Mouse (Mus musculus) spleen, adult 2 months (tissue): ENCODE data around the gene Sik1. TPM values are rescaled to one million over a fixed set of nuclear protein-coding genes. Genes with fewer than 3 reads are reported as not detected.

Experiments used
- DNase-seq, 2 experiments: peaks; one replicate each; pipeline versions ENCODE4 v3.0.0 to v3.0.0-alpha.2; 2012 to 2021; ENCODE audit warnings: low spot score in 2 of 2, low read depth in 1 of 2
- H3K27ac ChIP-seq: fragments of 200-500 bp; 2 replicates; pipeline ENCODE4 v1.5.1; 2012; ENCODE audit warnings: low read length, inconsistent platforms; ENCODE audit not compliant: insufficient read depth
- H3K27me3 ChIP-seq: fragments of 200-500 bp; 2 replicates; pipeline ENCODE4 v1.6.1; 2012; ENCODE audit warnings: mild to moderate bottlenecking, moderate library complexity, low read length, inconsistent platforms; ENCODE audit not compliant: control insufficient read depth, insufficient read depth
- H3K36me3 ChIP-seq: fragments of 200-500 bp; 2 replicates; pipeline ENCODE4 v1.6.1; 2012; ENCODE audit warnings: mild to moderate bottlenecking, low read length, inconsistent platforms; ENCODE audit not compliant: control insufficient read depth, insufficient read depth
- H3K4me1 ChIP-seq: fragments of 200-500 bp; 2 replicates; pipeline ENCODE4 v1.6.1; 2011; ENCODE audit warnings: inconsistent platforms; ENCODE audit not compliant: control insufficient read depth, insufficient read depth, insufficient read length
- H3K4me3 ChIP-seq: fragments of 200-500 bp; 2 replicates; pipeline ENCODE4 v1.5.1; 2011; ENCODE audit warnings: mild to moderate bottlenecking, inconsistent platforms; ENCODE audit not compliant: insufficient read depth, insufficient read length; ENCODE audit errors: extremely low read depth
- CTCF ChIP-seq: fragments of 200-500 bp; IDR thresholded peaks from 2 replicates; pipeline ENCODE4 v1.5.1; 2011; ENCODE audit warnings: mild to moderate bottlenecking, inconsistent platforms; ENCODE audit not compliant: insufficient read depth, insufficient read length, insufficient replicate concordance; ENCODE audit errors: extremely low read depth
- POLR2A ChIP-seq: fragments of 200-500 bp; IDR thresholded peaks from 2 replicates; pipeline ENCODE4 v1.6.1; 2011; ENCODE audit warnings: low read depth, low read length, inconsistent platforms
- WGBS: fragments of 180-500 bp; shearing (Covaris S2); methylation state at CpG from one replicate; pipeline ENCODE4 v1.1.7; 2018; 5-methylcytosine and 5-hydroxymethylcytosine counted together
- polyA plus RNA-seq: library from polyadenylated mRNA; depleted of rRNA; stranded (reverse); fragments of >200 nt; gene quantifications from 2 replicates; pipeline ENCODE4 v1.2.3, GENCODE M21; 2012

The Sik1 gene
- polyA plus RNA-seq, 1 experiment = 56.4 TPM

DNA sequence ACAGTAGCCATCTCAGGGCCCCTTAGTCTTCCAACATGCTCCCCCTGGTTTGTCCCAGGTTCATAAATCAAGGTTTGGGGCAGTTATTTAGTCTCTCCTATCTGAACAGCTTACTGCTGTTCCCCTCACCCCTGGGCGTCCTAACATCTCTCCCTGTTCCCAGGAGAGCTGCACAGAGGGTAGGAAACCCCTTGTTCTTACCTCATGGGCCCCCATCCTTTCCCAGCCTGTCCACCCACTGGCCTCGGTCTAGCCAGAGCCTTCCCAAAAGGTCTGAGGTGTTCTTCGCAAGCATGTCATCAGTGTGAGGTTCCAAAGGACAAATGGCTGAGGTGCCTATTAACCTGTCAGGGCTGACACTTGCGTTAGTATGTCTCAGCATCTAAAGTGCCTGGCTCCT, 1.6 kb upstream of the Sik1 start:
- H3K27ac ChIP-seq = peak overlapping the region; percentile 54; the same call in 1 of the 2 replicates
- no peak for DNase-seq
- H3K27me3 ChIP-seq = no peaks in the 10 kb centered on the region
- TF ChIP-seq CTCF (no peak), POLR2A (no peak)
- WGBS = 96% methylated on average over 4 of the region's 4 CpGs
- H3K4me1 ChIP-seq = peaks cover 14% of the 10 kb centered on the region; the same call in 1 of the 2 replicates
- H3K36me3 ChIP-seq = peaks cover 2% of the 10 kb centered on the region; the same call in 1 of the 2 replicates
- no peak overlapping the region for H3K4me3 ChIP-seq

DNA sequence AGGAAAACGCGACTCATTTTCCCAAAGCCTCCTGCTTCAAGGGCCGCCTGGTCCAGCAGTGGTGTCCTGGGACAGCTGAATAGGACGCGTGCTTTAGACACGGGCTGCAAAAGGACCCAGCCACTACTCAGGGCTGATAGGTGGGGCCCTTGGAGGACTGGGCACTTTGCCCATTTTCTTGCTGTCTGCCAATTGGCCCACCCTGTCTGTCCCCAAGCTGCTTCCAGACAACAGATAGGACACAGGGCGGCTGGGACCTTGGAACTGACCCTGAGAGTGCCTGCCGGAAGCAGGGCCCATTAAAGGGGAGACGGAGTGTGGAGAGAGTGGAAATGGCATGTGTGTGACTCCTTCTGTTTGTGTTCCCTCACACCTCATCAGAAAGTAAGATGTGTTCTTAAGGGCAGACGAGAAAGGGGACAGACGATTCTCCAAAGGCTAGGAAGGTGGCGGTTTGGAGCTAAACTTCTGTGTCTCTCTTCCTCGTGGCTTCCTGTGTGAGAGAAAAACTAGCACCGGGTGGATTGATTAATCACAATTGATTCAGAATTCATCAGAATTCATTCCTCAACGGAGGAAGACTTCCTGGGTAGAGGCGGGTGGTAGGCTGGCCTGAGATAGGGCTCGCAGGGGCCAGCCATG, 1.0 kb upstream of the Sik1 start:
- TF ChIP-seq CTCF (no peak), POLR2A (no peak)
- H3K27ac ChIP-seq = peak overlapping the region; percentile 54
- DNase-seq = no peak
- WGBS = 51% methylated on average over 17 of the region's 17 CpGs
- H3K36me3 ChIP-seq = peaks cover 3% of the 10 kb centered on the region; the same call in 1 of the 2 replicates
- no peaks in the 10 kb centered on the region for H3K27me3 ChIP-seq
- no peak overlapping the region for H3K4me3 ChIP-seq
- peaks cover 14% of the 10 kb centered on the region; the same call in 1 of the 2 replicates for H3K4me1 ChIP-seq

DNA sequence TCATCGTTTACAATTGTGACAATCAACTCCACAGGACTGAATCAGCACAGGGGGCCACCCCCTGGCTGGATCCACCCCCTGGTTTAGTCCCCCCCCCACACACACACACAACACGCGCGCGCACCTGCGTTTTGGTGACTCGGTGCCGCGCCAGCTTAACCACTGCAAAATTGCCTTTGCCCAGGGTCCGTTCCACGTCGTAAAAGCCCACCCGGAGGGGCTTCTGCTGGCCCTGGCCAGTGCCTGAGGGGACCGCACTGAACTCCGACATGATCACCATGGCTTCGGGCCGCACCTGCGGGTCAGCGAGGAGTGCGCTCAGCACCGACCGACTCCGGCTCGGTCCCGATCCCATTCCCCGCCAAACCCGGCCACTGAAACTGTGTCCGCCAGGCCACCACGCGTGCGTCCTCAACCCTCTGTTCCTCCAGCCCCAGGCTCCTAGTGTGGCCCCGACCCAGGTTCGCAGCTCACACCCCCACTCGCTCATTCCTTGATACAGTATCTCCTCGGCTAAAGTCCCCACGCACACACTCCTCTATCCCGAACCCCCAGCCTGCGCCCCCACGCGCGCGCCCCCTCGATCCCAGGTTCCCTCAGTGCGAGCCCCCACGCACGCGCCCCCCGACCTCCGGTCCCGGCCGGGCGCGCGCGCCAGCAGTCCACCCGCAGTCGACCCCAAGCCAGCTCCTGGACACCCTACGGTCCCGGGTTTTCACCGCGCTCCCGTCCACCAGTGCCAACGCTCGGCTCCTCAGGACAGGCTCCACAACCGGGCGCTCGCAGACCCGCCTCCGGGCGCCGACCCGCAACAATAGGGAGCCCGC, 621 bp downstream of the Sik1 start:
- under 1% methylated on average over 71 of the region's 73 CpGs for WGBS
- no peak for TF ChIP-seq CTCF
- no peak for TF ChIP-seq POLR2A
- Histone ChIP-seq H3K27me3 (no peaks in the 10 kb centered on the region), H3K4me1 (peaks cover 14% of the 10 kb centered on the region; the same call in 1 of the 2 replicates), H3K4me3 (peak overlapping the region; percentile 74), H3K36me3 (peaks cover 16% of the 10 kb centered on the region), H3K27ac (peak overlapping the region; percentile 88)
- DNase-seq = peak in 1 of 2 experiments; percentile 48

DNA sequence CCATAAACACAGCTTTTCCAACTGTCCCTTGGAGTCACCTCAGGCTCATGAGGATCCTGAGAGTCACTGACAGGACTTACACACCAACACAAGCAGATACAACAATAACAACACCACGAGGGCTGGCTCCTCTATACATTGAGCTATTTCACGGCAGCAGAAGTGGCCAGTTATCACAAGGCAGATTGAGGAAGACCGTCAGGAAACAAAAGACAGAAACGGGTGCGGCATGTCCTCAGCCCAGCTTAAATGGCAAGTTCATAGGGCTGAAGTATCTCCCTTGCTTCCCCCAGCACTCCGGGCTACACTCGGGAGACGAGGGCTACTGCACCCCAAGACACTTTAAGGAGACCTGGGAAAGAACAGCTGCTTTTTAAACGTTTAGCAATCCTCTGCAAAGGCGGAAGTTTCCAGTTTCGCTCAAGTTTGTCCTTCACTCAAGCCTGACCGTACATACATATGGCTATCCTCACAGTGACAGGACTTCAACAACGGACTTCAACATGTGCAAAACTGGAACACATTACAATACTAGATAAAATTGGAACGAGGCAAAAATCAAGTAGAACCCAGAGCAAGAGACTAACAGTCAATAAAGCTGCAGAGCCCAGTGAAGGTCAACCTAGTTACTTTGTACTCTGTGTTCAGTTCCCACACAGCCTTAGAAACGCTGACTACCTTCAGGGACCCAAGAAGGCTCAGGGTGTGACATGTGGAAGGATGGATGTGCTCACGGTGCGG, 2.0 kb downstream of the Sik1 start:
- TF ChIP-seq POLR2A = no peak; the same call in 1 of the 2 replicates
- TF ChIP-seq CTCF = no peak
- Histone ChIP-seq H3K4me3 (peak overlapping the region; percentile 49), H3K36me3 (peaks cover 29% of the 10 kb centered on the region), H3K4me1 (peaks cover 14% of the 10 kb centered on the region; the same call in 1 of the 2 replicates), H3K27ac (peak overlapping the region; percentile 78), H3K27me3 (no peaks in the 10 kb centered on the region)
- WGBS = 13% methylated on average over 17 of the region's 17 CpGs
- DNase-seq = peak in 1 of 2 experiments; percentile 36

DNA sequence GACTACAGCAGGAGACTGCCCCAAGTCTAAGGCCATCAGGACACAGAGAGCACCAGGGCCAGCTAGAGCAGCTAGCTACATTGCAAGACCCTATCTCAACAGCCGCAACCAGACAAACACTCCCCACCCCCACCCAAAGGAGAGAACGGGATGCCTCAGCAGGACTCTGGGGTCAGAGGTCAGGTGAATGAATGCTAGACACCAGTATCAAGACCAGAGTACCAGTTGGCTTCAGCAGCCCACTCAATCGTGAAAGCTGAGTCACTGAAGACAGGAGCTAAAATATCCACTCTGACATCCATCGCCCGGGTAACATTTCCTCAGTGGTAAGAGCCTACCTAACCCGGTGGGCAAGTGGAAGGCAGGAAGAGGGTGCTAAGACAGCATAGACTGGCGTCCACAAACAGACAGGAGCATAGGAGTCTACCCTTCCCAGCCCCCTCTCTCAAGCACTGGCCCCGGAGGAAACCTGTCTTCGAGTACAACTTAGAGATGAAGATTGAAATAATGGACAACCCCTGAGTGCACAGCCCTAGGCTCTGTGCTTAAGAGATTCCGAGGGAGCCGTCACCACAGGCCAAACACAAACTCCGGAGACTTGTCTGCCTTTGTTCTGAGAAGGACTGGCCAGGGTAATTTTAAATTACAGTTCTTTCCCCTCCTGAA, 2.7 kb downstream of the Sik1 start:
- H3K27ac ChIP-seq = peak overlapping the region; percentile 78
- H3K4me1 ChIP-seq = peaks cover 14% of the 10 kb centered on the region; the same call in 1 of the 2 replicates
- peak overlapping the region; percentile 49 for H3K4me3 ChIP-seq
- no peak for TF ChIP-seq POLR2A
- TF ChIP-seq CTCF = no peak
- no peaks in the 10 kb centered on the region for H3K27me3 ChIP-seq
- peaks cover 36% of the 10 kb centered on the region for H3K36me3 ChIP-seq
- 42% methylated on average over 12 of the region's 12 CpGs for WGBS
- DNase-seq = no peak
